Mouse (Mus musculus) inflammation-experienced regulatory T-cells, adult 16 weeks (primary cell): ENCODE data around the gene 4930556J24Rik. TPM values are rescaled to one million over a fixed set of nuclear protein-coding genes. Genes with fewer than 3 reads are reported as not detected.

Source experiments
- polyA plus RNA-seq: library from polyadenylated mRNA; unstranded; fragments of 100-300 nt; shearing (Covaris generic); gene quantifications from one replicate; pipeline ENCODE4 v1.2.1, GENCODE M21; 2017

The 4930556J24Rik gene
- 0.27 TPM for polyA plus RNA-seq

GRCm38 (mm10) chr11:3976678-3977077, at the start of gene 4930556J24Rik:
Gene 4930556J24Rik (minus strand): TSS chr11:3976778.

GRCm38 (mm10) chr11:3983291-3983862, 6.8 kb upstream of the 4930556J24Rik start, which contains the start of gene Gal3st1:
Gene Gal3st1 (plus strand): TSS chr11:3983636.

DNA sequence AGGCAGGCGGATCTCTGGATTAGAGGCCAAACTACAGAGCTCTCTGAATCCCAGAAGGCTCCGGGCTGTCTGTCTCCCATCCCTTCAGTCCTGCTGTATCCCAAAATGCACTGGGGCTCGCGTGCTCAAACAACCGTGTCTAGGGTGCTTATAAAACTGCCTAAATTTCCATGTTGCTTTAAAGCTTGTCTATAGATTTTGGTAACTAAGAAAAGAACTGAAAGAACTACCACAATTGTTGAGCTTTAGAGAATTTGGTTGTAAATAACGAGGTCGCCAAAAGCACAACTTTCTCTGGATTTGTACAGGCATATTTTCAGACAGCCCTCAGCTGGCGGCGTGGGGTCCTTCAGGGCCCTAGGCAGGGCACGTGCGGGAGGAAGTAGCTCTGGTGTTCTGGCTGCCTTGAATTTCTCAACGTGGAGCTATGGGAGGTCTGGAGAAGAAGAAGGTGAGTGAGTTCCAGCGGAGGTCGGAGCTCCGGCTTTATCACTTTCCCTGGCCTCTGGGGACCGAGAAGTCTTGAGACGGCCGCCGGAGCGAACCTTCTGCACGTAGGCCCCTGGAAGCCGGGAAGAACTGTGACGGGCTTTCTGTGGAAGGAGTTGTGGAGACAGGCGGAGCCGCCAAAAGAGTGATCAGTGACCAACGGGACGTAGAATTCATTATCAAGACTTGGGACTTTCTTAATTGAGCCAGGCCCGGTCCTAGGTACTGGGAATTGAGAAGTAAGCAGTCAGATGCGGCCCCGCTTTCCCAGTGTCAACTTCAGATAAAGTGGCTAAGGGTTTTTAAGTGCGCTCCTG, 12.8 kb downstream of the 4930556J24Rik start, which contains the start of gene Pes1:
Gene Pes1 (plus strand): TSS at position 366 of the 806 bp plus-strand sequence.

GRCm38 (mm10) chr11:3931511-3932211, 44.9 kb downstream of the 4930556J24Rik start, which contains the start of gene Tcn2:
Gene Tcn2 (minus strand): TSS chr11:3932159.

GRCm38 (mm10) chr11:3914109-3914840, 62.3 kb downstream of the 4930556J24Rik start, which contains the start of gene Slc35e4:
Gene Slc35e4 (minus strand): TSS chr11:3914664.

DNA sequence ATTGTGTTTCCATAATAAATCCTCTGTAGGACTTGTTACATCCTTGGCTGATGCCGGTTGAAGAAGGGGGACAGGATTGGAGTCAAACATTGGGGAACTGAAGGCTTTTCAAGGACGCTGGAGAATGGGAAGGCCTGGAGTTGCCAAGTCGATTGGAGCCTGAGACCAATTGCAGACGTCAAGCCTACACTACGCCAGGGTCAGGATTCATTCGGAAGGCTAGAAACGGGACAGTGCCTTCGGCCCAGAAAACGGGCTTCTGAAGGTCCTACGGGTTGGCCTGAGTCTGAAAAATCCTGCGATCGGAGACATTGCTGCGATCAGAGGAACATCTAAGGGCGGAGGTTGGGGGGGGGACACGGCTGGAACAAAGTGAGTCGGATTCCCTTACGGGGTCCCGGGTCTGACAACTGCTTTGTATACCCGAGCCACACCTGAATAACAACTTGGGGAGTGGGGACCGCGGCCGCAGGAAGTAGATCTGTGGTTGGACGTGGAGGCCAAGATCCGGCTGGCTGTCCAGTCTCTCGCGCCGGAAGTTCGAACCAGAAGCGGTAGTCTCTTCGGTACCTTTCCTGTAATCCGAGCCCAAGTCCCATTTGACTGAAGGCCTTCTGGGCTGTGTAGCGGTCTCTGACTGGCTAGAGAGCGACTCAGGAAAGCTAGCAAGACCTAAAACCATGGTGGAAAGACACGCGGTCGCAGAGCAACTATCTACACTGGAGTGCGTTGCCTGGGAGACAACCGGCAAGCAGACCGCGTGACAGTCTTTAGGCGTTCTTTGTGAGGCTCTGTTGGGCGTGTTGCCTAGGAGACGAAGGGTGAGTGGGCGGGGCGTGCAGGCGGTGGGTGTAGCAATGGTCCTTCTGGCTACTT, 81.9 kb downstream of the 4930556J24Rik start, which contains the start of the genes 4921536K21Rik and Dusp18:
Gene 4921536K21Rik (minus strand): TSS at position 693 of the 876 bp plus-strand sequence.
Gene Dusp18 (plus strand): TSS at position 835 of the 876 bp plus-strand sequence.

Other genes with a start within 250 kb of the 4930556J24Rik start
- not detected for gene Osbp2, start 112.9 kb downstream of the 4930556J24Rik start, polyA plus RNA-seq
- not detected for gene 4921536K21Rik, start 81.7 kb downstream of the 4930556J24Rik start, polyA plus RNA-seq
- gene Dusp18, start 81.5 kb downstream of the 4930556J24Rik start, polyA plus RNA-seq: 0.22 TPM
- gene Slc35e4, start 62.1 kb downstream of the 4930556J24Rik start, polyA plus RNA-seq: 5.6 TPM
- 50.7 TPM for gene Tcn2, start 44.6 kb downstream of the 4930556J24Rik start, polyA plus RNA-seq
- 97.6 TPM for gene Pes1, start 12.8 kb downstream of the 4930556J24Rik start, polyA plus RNA-seq
- not detected for gene Gal3st1, start 6.9 kb upstream of the 4930556J24Rik start, polyA plus RNA-seq
- not detected for gene Sec14l4, start 54.7 kb upstream of the 4930556J24Rik start, polyA plus RNA-seq
- gene Sec14l3, start 88.1 kb upstream of the 4930556J24Rik start, polyA plus RNA-seq: not detected
- 3.5 TPM for gene Mtfp1, start 118.7 kb upstream of the 4930556J24Rik start, polyA plus RNA-seq
- 1.2 TPM for gene Sec14l2, start 146.6 kb upstream of the 4930556J24Rik start, polyA plus RNA-seq
- 29.2 TPM for gene Rnf215, start 158.4 kb upstream of the 4930556J24Rik start, polyA plus RNA-seq
- gene Ccdc157, start 183.5 kb upstream of the 4930556J24Rik start, polyA plus RNA-seq: 8.8 TPM
- gene Sf3a1, start 183.6 kb upstream of the 4930556J24Rik start, polyA plus RNA-seq: 96.2 TPM
- gene Tbc1d10a, start 210.0 kb upstream of the 4930556J24Rik start, polyA plus RNA-seq: 58.0 TPM
- gene Castor1, start 241.4 kb upstream of the 4930556J24Rik start, polyA plus RNA-seq: 51.5 TPM